Mouse (Mus musculus): ENCODE data around the gene Srbd1.

DNA sequence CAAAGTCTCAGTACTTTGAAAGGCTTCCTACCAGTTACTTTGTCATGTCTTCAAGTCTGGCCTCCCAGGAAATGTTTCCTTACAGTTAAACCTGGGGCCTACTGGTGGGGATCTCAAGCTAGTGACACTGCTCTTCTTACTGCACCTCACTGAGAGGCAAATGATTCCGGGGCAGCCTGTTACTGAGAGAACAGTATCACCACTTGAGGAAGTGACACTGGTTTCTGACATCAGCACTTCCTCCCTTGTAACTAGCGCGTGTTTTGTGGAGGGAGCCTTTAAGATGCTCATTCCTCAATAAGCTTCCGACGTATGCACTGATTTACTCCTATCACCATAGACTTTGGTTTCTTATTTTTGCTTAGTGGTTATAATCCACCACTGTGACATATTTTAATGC lies 16.8 kb downstream of the Srbd1 start:
- no peak for TF ChIP-seq CTCF (IDR thresholded peaks at IDR 0.05)
- no peak for TF ChIP-seq EP300 (IDR thresholded peaks at IDR 0.05)
